Mouse (Mus musculus) erythroblast, adult 5-6 weeks (primary cell): ENCODE results near the gene Eed. TPM values are rescaled to one million over a fixed set of nuclear protein-coding genes. Genes with fewer than 3 reads are reported as not detected.

Source experiments
- ATAC-seq: replicated peaks from 2 replicates; pipeline ENCODE4 v1.8.0; 2016; ENCODE audit warnings: moderate number of reproducible peaks, mild to moderate bottlenecking, moderate TSS enrichment, inconsistent platforms; ENCODE audit not compliant: poor library complexity, low FRiP score, severe bottlenecking
- total RNA-seq, 2 experiments: library from RNA; stranded (forward) in 1 of 2; stranded (reverse) in 1 of 2; fragments of 150-400 nt in 1 of 2; fragments of 200-764, 138-1000 nt in 1 of 2; gene quantifications; 2 replicates each; pipeline versions ENCODE4 v1.2.3 to v1.2.4; 2015 to 2017; ENCODE audit warnings: low replicate concordance in 2 of 2

Eed gene
- total RNA-seq, 2 experiments from 2014 or later, result 48.7 to 69.2 TPM

DNA sequence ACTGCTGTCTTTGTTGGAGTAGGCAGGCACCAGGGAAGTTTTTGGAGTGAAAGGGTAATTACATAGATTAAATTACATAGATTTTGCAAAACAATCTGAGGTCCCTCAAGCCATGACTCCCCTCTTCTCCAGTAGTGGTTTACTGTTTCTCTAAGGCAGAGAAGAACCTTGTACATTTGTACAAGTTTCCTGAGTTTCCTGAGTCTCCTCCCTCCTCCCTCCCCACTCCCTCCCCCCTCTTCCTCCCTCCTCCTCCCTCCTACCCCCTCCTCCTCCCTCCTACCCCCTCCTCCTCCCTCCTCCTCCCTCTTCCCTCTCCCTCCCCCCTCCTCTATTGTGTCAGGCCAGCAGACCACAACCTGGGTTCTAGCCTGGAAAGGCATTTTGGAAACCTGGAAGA, 3.6 kb upstream of the Eed start:
- no peak for ATAC-seq

- ATAC-seq, result no peak
Measured at GRCm38 (mm10) chr7:89983441-89983840, 2.7 kb upstream of the Eed start.

GRCm38 (mm10) chr7:89981557-89981956, 774 bp upstream of the Eed start:
- ATAC-seq, result no peak

- ATAC-seq, result peak; percentile 33
Measured at GRCm38 (mm10) chr7:89980133-89980484, 674 bp downstream of the Eed start.

DNA sequence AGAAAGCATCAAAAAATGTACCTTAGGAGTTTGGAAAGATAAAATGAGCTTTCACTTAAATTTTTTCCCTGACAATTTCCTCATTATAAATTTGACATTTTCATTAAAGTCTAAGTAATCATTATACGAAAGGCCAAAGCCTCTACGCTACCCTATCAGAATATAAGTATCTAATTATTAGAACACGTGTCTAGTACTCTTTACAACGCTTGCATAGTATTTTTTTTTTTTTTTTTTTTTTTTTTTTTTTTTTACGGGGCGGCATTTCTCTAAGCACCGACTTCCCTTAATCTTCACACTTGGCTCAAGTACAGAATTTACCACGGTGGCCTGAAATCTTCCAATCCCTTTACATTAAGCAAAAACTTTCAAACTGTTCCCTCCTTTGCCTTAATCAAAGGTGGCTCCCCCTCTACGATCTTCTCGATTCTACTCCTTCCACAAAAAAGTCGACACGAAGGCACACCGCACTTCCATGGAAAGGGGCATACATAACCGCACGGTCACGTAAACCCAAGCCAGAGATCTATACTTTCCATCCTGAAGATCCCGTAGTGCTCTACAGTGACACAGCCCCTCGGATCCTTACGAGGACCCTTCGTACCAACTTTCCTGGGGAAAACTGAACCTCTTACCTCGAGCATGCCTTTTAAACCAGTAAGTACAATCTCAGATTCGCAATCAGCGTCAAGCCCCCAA, 1.2 kb downstream of the Eed start:
- ATAC-seq, result 0 out of 2 replicates have a peak, but pooled peaks have one; percentile 13

DNA sequence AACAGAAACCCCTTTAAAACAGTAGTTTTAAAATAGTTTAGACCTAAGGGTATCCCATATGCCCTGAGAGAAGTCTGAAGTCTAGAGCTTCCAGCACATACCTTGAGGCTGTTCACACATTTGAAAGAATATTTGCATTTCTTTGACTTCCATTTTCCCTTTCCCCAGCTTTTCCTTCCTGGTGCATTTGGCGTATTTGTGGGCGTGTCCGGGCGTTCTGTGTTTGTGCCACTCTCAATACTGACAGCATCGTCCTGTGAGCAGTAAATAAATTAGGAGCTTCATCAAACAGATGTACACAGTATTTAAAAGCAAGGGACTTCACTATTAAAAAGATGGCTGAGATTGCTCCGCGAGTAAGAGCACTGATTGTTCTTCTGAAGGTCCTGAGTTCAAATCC, 4.0 kb downstream of the Eed start:
- ATAC-seq, result no peak

DNA sequence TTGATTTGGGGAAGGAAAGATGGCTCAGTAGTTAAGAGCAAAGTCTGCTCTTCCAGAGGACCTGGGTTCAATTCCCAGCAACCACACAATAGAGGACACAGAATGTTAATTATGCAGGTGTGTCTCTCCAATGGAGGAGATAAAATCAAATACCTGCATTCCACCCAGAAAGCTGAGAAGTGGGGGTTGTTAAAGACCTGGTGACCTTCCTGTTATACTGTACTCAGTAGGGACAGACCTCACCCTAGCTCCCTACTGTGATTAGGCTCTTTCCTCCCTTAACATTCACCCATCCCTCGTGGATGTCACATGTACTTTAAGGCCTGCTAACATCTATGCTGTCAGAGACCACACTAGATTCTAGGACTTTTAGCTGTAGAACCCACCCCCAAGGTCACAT, 5.2 kb downstream of the Eed start:
- ATAC-seq, result no peak

- ATAC-seq, result no peak
Measured at GRCm38 (mm10) chr7:89967235-89967634, 13.5 kb downstream of the Eed start.

DNA sequence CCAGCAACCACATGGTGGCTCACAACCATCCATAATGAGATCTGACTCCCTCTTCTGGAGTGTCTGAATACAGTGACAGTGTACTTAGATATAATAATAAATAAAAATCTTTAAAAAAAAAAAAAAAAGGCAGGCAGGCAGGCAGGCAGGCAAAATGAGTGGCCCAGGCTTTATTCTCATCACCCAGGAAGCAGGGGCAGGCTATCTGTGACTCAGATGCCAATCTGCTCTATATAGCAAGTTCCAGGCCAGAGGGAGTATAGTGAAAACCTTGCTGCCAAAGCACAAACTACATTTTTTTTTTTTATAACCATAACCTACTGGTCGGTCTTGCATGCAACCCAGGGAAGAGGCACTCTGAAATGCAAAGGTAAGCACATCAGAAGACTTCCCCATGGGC, 14.0 kb downstream of the Eed start:
- no peak for ATAC-seq

- peak; percentile 87 for ATAC-seq
Measured at GRCm38 (mm10) chr7:89963135-89963534, 17.6 kb downstream of the Eed start.

DNA sequence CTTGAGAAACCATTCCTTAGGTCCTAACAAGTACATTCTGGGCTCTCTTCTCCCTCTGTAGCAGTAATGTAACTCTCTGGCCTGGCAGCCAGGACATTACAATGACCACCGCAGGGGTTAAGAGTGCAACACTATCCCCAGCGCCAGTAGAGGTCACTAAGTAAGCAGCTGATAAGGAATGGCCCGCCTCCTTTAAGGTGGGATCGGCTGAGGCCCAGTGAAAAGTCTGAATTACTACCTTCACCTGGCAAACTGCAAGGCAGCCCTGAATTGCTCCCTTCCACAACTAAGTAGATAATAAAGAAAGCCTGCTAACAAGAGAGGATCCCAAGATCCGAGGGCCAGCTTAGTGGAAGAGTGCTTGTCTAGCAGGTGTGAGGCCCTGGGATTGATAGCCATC, 23.5 kb downstream of the Eed start:
- no peak for ATAC-seq

- no peak for ATAC-seq
Measured at GRCm38 (mm10) chr7:89954261-89954660, 26.5 kb downstream of the Eed start.

DNA sequence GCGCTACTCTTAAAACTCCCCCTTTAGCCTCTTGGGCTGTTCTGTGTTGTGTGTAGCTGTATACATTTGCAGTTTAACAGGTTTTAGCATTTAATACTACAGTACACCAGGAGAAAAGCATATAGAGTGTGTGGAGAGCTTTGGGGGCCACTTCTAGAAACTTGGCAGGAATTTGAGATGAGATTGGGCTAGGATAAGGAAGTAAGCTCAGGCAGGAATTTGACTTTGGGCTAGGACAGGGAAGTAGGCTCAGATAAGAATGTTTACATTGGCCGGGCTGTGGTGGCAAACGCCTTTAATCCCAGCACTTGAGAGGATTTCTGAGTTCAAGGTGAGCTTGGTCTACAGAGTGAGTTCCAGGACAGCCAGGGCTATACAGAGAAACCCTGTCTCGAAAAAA, 31.4 kb downstream of the Eed start:
- no peak for ATAC-seq

- no peak for ATAC-seq
Measured at GRCm38 (mm10) chr7:89948026-89948425, 32.8 kb downstream of the Eed start.

DNA sequence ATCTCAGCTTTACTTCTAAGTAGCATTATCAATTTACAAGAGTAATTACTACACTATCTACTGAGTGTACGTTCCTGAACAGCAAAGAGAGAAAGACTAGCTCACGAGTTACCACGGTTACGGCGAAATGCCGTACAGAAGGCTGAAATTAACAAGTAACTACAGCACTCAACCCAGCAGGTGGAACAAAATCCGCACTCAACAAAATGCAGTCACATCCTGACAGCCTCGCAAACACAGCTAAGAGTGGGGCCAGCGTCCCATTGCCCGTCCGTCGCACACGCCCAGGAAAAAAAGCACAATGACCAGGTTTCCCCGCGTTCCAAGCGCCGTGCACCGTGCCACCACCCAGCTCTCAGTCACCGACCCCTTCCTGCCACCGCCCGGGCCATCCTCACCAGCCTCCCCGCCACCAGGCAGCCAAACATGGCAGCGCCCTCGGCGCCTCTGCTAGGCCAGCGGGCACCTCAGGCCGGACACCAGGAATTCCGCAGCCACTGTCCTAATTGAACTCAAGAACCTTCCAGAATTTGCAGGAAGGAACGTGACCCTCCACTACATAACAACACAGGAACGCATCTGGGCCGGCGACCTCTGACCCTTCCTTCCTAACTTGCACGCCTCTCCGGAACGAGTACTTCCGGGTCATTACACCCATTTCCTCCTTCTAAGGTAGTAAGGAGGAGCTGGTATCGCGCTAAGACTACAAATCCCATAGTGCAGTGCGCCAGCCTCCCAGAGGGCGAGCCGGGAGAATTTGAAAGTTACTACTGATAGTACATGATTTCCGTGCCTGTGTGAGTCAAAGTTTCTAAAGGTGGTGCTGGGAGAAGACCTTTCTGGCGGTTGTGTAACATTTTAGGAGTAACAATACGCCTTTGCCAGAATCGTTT, 40.0 kb downstream of the Eed start, which contains the start of gene Hikeshi:
Hikeshi (minus strand) TSS at position 634 of the 893 bp plus-strand sequence.
- peak; percentile 99 for ATAC-seq

- no peak for ATAC-seq
Measured at GRCm38 (mm10) chr7:89939497-89940353, 41.1 kb downstream of the Eed start.

GRCm38 (mm10) chr7:89923441-89924180, 57.2 kb downstream of the Eed start:
- ATAC-seq, result no peak

GRCm38 (mm10) chr7:89917776-89918175, 63.0 kb downstream of the Eed start:
- no peak for ATAC-seq

DNA sequence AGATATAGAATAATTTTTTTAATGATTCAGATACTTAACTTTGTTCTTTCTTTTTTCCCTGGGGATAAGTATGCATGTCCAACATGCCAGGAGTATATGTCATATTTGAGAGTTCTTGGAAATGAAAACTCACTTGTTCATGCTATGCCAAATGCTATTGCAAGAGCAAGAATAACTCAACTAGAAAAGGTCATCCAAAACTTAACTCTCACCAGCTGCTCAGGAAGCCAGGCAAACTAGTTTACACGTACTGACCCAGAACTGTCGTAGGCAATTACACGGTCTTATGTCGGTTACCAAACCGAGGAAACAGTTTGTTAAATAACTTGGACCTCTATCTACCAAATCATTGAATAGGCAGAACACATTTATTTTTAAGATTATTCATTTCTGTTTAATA, 64.1 kb downstream of the Eed start:
- ATAC-seq, result no peak
